Mouse (Mus musculus): Measurements from ENCODE around the gene Msantd1.

GRCm38 (mm10) chr5:34889252-34889651, 18.6 kb upstream of the Msantd1 start:
- no peak for TF ChIP-seq CTCF (IDR thresholded peaks at IDR 0.05; ENCODE audit: control insufficient read depth, insufficient read depth, insufficient replicate concordance, low read depth, low read length)
- no peak for TF ChIP-seq POLR2A (IDR thresholded peaks at IDR 0.05; ENCODE audit: control insufficient read depth, low read depth, low read length)
